ENCODE assay signal across 9 mouse cellular contexts in the genomic region with DNA sequence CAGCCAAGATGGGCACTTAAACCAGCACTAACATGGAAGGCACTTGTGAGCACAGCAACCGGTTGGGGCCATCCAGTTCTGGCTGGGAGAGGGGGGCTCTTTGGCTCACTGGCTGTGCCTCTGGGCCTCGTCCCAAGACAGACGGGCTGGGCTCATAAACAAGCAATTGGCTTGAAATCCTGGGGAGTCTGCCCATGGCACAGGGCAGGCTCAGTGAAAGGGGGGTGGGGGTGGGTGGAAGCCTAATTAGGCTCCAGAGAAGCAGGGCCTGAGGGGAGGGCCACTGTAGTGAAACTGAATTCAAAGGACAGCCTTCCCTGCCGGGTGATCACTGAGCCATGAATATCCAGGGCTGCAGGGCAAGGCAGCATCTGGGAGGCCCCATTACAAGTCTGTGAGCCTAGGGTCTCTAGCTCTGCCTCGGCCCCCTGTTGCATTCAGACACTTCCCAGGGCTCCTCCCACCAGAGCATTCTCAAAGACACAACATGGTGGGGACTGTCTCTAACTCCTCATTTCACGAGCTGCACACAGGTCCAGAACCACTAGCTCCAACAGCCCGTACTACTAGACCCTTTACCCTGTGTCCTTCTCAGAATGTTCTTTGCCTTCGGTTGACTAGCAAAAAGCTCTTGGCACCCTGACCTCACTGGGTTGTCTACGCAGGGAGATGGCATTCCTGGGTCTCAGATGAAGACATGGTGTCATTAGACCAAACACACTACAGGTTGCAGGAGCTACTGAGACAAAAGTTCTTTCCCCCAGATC. TPM values are rescaled to one million over a fixed set of nuclear protein-coding genes. Genes with fewer than 3 reads are reported as not detected.
DNase-seq lines count a peak whose midpoint lies in the region; ATAC-seq and TF ChIP-seq lines count a peak whose summit lies in the region.
"Had no signal": no experiment of that assay in that cellular context is flagged by ENCODE, and none has a peak within 500 bp of the region (broad histone marks: within the 10 kb centered on the region; RNA-seq: fewer than 3 reads in every experiment).

No protein-coding gene starts in this region.

- WGBS in lung, embryonic 14.5 days: 51% methylated on average over 9 of the region's 9 CpGs
- WGBS in lung, adult 2 months: 54% methylated on average over 9 of the region's 9 CpGs
- WGBS in embryonic facial prominence, embryonic 14.5 days: 35% methylated on average over 9 of the region's 9 CpGs

- H3K27ac ChIP-seq in lung, embryonic 14.5 days (ENCODE audit: low read depth): peak overlapping the region; percentile 58
- H3K27ac ChIP-seq in embryonic facial prominence, embryonic 14.5 days (replicated peaks; ENCODE audit: low read depth, low read length): peak overlapping the region; percentile 61

- no peaks in the 10 kb centered on the region for H3K36me3 ChIP-seq in lung, embryonic 14.5 days (ENCODE audit: insufficient read depth)
- H3K36me3 ChIP-seq in embryonic facial prominence, embryonic 14.5 days (ENCODE audit: control insufficient read depth, insufficient read depth, low read length): no peaks in the 10 kb centered on the region

- H3K9me3 ChIP-seq in lung, embryonic 14.5 days (ENCODE audit: low read depth, low read length): no peaks in the 10 kb centered on the region
- no peaks in the 10 kb centered on the region for H3K9me3 ChIP-seq in embryonic facial prominence, embryonic 14.5 days (ENCODE audit: control insufficient read depth, low read length)
- H3K9me3 ChIP-seq: megakaryocyte, embryonic 14.5 days had no signal

- ATAC-seq in lung, embryonic 14.5 days (ENCODE audit: insufficient read depth): peak; percentile 53
- ATAC-seq in embryonic facial prominence, embryonic 14.5 days (ENCODE audit: low read depth): peak; percentile 69

- no peak for TF ChIP-seq POLR2A in lung, adult 2 months (IDR thresholded peaks at IDR 0.05; ENCODE audit: borderline replicate concordance, extremely low read depth, low read depth, low read length)

- no peak overlapping the region for H3K4me2 ChIP-seq in lung, embryonic 14.5 days
- no peak overlapping the region for H3K4me2 ChIP-seq in embryonic facial prominence, embryonic 14.5 days (ENCODE audit: low read depth, low read length)

- no peak overlapping the region for H3K9ac ChIP-seq in lung, embryonic 14.5 days
- H3K9ac ChIP-seq in embryonic facial prominence, embryonic 14.5 days (ENCODE audit: low read depth, low read length): no peak overlapping the region

- peaks cover 9% of the 10 kb centered on the region; the same call in 1 of the 2 replicates for H3K4me1 ChIP-seq in lung, embryonic 14.5 days (ENCODE audit: insufficient read depth)
- peaks cover 2% of the 10 kb centered on the region; the same call in 1 of the 2 replicates for H3K4me1 ChIP-seq in lung, adult 2 months (ENCODE audit: control insufficient read depth, insufficient read depth, low read length)
- peaks cover 20% of the 10 kb centered on the region for H3K4me1 ChIP-seq in embryonic facial prominence, embryonic 14.5 days (ENCODE audit: control insufficient read depth, insufficient read depth, low read length)

- no peak for TF ChIP-seq CTCF in lung, embryonic 14.5 days (IDR thresholded peaks at IDR 0.05; ENCODE audit: low read depth)
- TF ChIP-seq CTCF in lung, adult 2 months (IDR thresholded peaks at IDR 0.05; ENCODE audit: insufficient read depth, low read length): no peak

- H3K27me3 ChIP-seq in lung, embryonic 14.5 days (ENCODE audit: insufficient read depth, low read length): no peaks in the 10 kb centered on the region
- no peaks in the 10 kb centered on the region for H3K27me3 ChIP-seq in embryonic facial prominence, embryonic 14.5 days (replicated peaks; ENCODE audit: control insufficient read depth, insufficient read depth, low read length)

- DNase-seq in lung, embryonic 14.5 days: peak; percentile 70
- DNase-seq in lung, adult 2 months: no peak
- DNase-seq in embryonic facial prominence, embryonic 14.5 days (ENCODE audit: low spot score): peak; percentile 70
- peak; percentile 33 for DNase-seq in kidney, adult 9 months
- DNase-seq in lung, postnatal 36 days: peak; percentile 45
- DNase-seq in spleen, adult 18-20 months: no peak
- DNase-seq in thymus, postnatal 14 days: no peak
- DNase-seq in testis, postnatal 10 days (ENCODE audit: low spot score): no peak

- H3K4me3 ChIP-seq in lung, embryonic 14.5 days (ENCODE audit: low read depth, low read length): no peak overlapping the region
- no peak overlapping the region for H3K4me3 ChIP-seq in lung, adult 2 months (replicated peaks; ENCODE audit: extremely low read depth, low read depth, low read length)
- H3K4me3 ChIP-seq in embryonic facial prominence, embryonic 14.5 days (ENCODE audit: low read depth, low read length): no peak overlapping the region
- H3K4me3 ChIP-seq: megakaryocyte, embryonic 14.5 days had no signal

RNA-seq across cellular contexts. Expression of a gene that starts 40.5 kb away (rescaled TPM):
- polyA plus RNA-seq in lung, embryonic 14.5 days (2014; fragmentation: Nextera tagmentation; extraction: Ambion mirVana): 46.7 and 51.1 TPM in 2 replicates
- 31.8 and 37.5 TPM in 2 replicates for polyA plus RNA-seq in lung, adult 2 months (2012; rRNA removed)
- 33.6 and 37.5 TPM in 2 replicates for polyA plus RNA-seq in embryonic facial prominence, embryonic 14.5 days (2014; fragmentation: Nextera tagmentation; extraction: Ambion mirVana)

Comparison
In these comparisons a context has a peak if more than half of its experiments do, and no peak if none do; other contexts are left out.
1. DNase-seq: peak in lung, embryonic 14.5 days (single experiment), embryonic facial prominence, embryonic 14.5 days (single experiment), kidney, adult 9 months (single experiment) and lung, postnatal 36 days (single experiment); none in lung, adult 2 months (single experiment), spleen, adult 18-20 months (0 of 2), thymus, postnatal 14 days (single experiment) and testis, postnatal 10 days (single experiment).